Mouse (Mus musculus) spleen, adult 2 months (tissue): Measurements from ENCODE around the gene Sult6b1. TPM values are rescaled to one million over a fixed set of nuclear protein-coding genes. Genes with fewer than 3 reads are reported as not detected.

Experiments
- DNase-seq, 2 experiments: peaks; one replicate each; pipeline versions ENCODE4 v3.0.0 to v3.0.0-alpha.2; 2012 to 2021; ENCODE audit warnings: low spot score in 2 of 2, low read depth in 1 of 2
- H3K27ac ChIP-seq: fragments of 200-500 bp; 2 replicates; pipeline ENCODE4 v1.5.1; 2012; ENCODE audit warnings: low read length, inconsistent platforms; ENCODE audit not compliant: insufficient read depth
- H3K27me3 ChIP-seq: fragments of 200-500 bp; 2 replicates; pipeline ENCODE4 v1.6.1; 2012; ENCODE audit warnings: mild to moderate bottlenecking, moderate library complexity, low read length, inconsistent platforms; ENCODE audit not compliant: control insufficient read depth, insufficient read depth
- H3K36me3 ChIP-seq: fragments of 200-500 bp; 2 replicates; pipeline ENCODE4 v1.6.1; 2012; ENCODE audit warnings: mild to moderate bottlenecking, low read length, inconsistent platforms; ENCODE audit not compliant: control insufficient read depth, insufficient read depth
- H3K4me1 ChIP-seq: fragments of 200-500 bp; 2 replicates; pipeline ENCODE4 v1.6.1; 2011; ENCODE audit warnings: inconsistent platforms; ENCODE audit not compliant: control insufficient read depth, insufficient read depth, insufficient read length
- H3K4me3 ChIP-seq: fragments of 200-500 bp; 2 replicates; pipeline ENCODE4 v1.5.1; 2011; ENCODE audit warnings: mild to moderate bottlenecking, inconsistent platforms; ENCODE audit not compliant: insufficient read depth, insufficient read length; ENCODE audit errors: extremely low read depth
- CTCF ChIP-seq: fragments of 200-500 bp; IDR thresholded peaks from 2 replicates; pipeline ENCODE4 v1.5.1; 2011; ENCODE audit warnings: mild to moderate bottlenecking, inconsistent platforms; ENCODE audit not compliant: insufficient read depth, insufficient read length, insufficient replicate concordance; ENCODE audit errors: extremely low read depth
- POLR2A ChIP-seq: fragments of 200-500 bp; IDR thresholded peaks from 2 replicates; pipeline ENCODE4 v1.6.1; 2011; ENCODE audit warnings: low read depth, low read length, inconsistent platforms
- WGBS: fragments of 180-500 bp; shearing (Covaris S2); methylation state at CpG from one replicate; pipeline ENCODE4 v1.1.7; 2018; 5-methylcytosine and 5-hydroxymethylcytosine counted together
- polyA plus RNA-seq: library from polyadenylated mRNA; depleted of rRNA; stranded (reverse); fragments of >200 nt; gene quantifications from 2 replicates; pipeline ENCODE4 v1.2.3, GENCODE M21; 2012; rRNA removed

Sult6b1 gene
- polyA plus RNA-seq, 1 experiment: not detected

DNA sequence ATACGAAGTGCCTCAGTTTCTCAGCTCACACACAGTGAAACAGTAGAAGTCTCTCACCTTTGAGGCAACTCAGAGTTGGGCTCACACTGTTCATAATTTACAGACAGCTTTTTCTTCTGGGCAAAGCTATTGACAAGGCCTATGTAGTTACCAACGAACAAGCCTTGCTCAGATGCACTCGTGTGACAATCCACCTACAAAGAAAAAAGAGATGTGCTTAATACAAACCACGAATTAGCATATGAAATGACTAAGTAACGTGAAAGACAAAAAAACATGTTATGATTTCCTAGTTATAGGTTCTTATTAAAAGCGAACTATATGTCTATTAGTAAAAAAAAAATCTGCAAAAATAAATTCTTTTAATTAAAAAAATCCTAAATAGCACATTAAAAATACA is 32.9 kb downstream of the Sult6b1 start:
- Histone ChIP-seq H3K27ac (no peak overlapping the region), H3K27me3 (no peaks in the 10 kb centered on the region), H3K36me3 (peaks cover 25% of the 10 kb centered on the region), H3K4me1 (no peaks in the 10 kb centered on the region), H3K4me3 (no peak overlapping the region)
- no peak for DNase-seq
- WGBS: 89% methylated on average over 6 of the region's 6 CpGs
- TF ChIP-seq CTCF: no peak

DNA sequence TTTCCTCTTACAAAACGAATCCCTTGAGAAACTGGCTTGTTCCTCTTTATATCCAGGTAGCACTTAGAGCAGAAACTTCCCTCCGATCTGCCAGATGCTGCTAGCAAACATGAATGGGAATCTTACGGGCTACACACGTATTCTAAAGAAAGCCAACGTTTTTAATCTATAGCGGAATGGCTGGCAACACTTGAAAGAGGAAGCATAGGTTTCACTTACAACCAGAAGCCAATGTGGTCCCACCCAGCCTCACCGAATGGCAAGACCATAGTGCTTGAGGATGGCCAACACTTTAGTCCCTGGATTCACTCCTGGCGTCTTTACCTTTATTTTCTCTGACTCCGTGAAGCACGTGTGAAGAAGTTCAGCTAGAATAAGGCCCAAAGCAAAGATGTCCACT is 50.5 kb downstream of the Sult6b1 start:
- no peak overlapping the region for H3K27ac ChIP-seq
- H3K4me3 ChIP-seq: no peak overlapping the region
- H3K27me3 ChIP-seq: no peaks in the 10 kb centered on the region
- DNase-seq: no peak
- 85% methylated on average over 10 of the region's 10 CpGs for WGBS
- peaks cover 19% of the 10 kb centered on the region for H3K36me3 ChIP-seq
- TF ChIP-seq CTCF (no peak), POLR2A (no peak)
- no peaks in the 10 kb centered on the region for H3K4me1 ChIP-seq

- WGBS: 92% methylated on average over 7 of the region's 7 CpGs
- DNase-seq: no peak
- no peak overlapping the region for H3K27ac ChIP-seq
- H3K36me3 ChIP-seq: peaks cover 44% of the 10 kb centered on the region
- H3K4me3 ChIP-seq: no peak overlapping the region
- no peaks in the 10 kb centered on the region for H3K4me1 ChIP-seq
- no peaks in the 10 kb centered on the region for H3K27me3 ChIP-seq
- no peak for TF ChIP-seq POLR2A
- TF ChIP-seq CTCF: no peak
Measured at GRCm38 (mm10) chr17:78842271-78842928, 64.4 kb downstream of the Sult6b1 start.

DNA sequence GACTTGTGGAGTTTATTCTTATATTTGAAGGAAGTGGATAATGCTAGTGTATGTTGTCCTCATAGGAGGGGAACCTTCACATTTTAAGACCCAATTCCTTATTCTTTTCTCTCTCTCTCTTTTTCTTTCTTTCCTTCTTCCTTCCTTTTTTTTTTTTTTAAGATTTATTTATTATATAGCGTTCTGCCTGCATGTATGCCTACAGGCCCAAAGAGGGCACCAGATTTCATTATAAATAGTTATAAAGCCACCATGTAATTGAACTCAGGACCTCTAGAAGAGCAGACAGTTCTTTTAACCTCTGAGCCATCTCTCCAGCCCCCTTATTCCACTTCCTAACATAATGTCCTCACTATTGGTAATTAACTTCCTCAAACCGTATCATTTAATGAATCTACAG is 70.7 kb downstream of the Sult6b1 start:
- 9% methylated on average over 2 of the region's 2 CpGs for WGBS

GRCm38 (mm10) chr17:78834856-78835835 is 71.6 kb downstream of the Sult6b1 start, which contains the start of the genes Heatr5b and Gpatch11:
Gene Heatr5b, minus strand, starts transcription at chr17:78835364.
Gene Gpatch11, plus strand, starts transcription at chr17:78835567.
- no peak for TF ChIP-seq CTCF
- peak; percentile 55 for TF ChIP-seq POLR2A
- WGBS: under 1% methylated on average over 81 of the region's 81 CpGs
- no peaks in the 10 kb centered on the region for H3K4me1 ChIP-seq
- peak within 1 kb of the TSS; percentile 98 for H3K4me3 ChIP-seq
- peaks cover 12% of the 10 kb centered on the region for H3K36me3 ChIP-seq
- peak within 1 kb of the TSS; percentile 90 for H3K27ac ChIP-seq
- peak; percentile 93 to 98 for DNase-seq
- H3K27me3 ChIP-seq: no peaks in the 10 kb centered on the region

More for the DNA sequence above, 70.7 kb downstream of the Sult6b1 start:
- H3K4me1 ChIP-seq: no peaks in the 10 kb centered on the region
- peak overlapping the region; percentile 98 for H3K4me3 ChIP-seq
- TF ChIP-seq CTCF (no peak), POLR2A (no peak)
- H3K27me3 ChIP-seq: no peaks in the 10 kb centered on the region
- peaks cover 14% of the 10 kb centered on the region for H3K36me3 ChIP-seq
- H3K27ac ChIP-seq: peak overlapping the region; percentile 90; the same call in 1 of the 2 replicates
- no peak for DNase-seq

Other genes starting within 250 kb of the Sult6b1 start
- gene Strn, start 169.8 kb downstream of the Sult6b1 start, polyA plus RNA-seq: 6.0 and 6.4 TPM in 2 replicates
- 11.2 and 11.6 TPM in 2 replicates for gene Heatr5b, start 71.6 kb downstream of the Sult6b1 start, polyA plus RNA-seq
- 6.2 and 8.9 TPM in 2 replicates for gene Gpatch11, start 71.4 kb downstream of the Sult6b1 start, polyA plus RNA-seq
- 1.6 and 3.0 TPM in 2 replicates for gene Eif2ak2, start 24.4 kb downstream of the Sult6b1 start, polyA plus RNA-seq
- gene Cebpzos, start 9.5 kb upstream of the Sult6b1 start, polyA plus RNA-seq: 2.4 and 3.0 TPM in 2 replicates
- 3.9 and 6.3 TPM in 2 replicates for gene Cebpz, start 30.1 kb upstream of the Sult6b1 start, polyA plus RNA-seq
- 2.5 TPM in 2 replicates for gene Ndufaf7, start 30.1 kb upstream of the Sult6b1 start, polyA plus RNA-seq
- gene Prkd3, start 113.8 kb upstream of the Sult6b1 start, polyA plus RNA-seq: 5.3 and 5.9 TPM in 2 replicates
- gene Qpct, start 144.9 kb upstream of the Sult6b1 start, polyA plus RNA-seq: 0.72 and 0.95 TPM in 2 replicates